Mouse (Mus musculus) small intestine, adult 2 months (tissue): ENCODE measurements around the gene Rnf135. TPM values are rescaled to one million over a fixed set of nuclear protein-coding genes. Genes with fewer than 3 reads are reported as not detected.
"Not testable (repeated sequence)": the region's sequence is repeated elsewhere in the genome, so short reads cannot be mapped to it uniquely, and the experiment has no call there.

ENCODE experiments used
- H3K27ac ChIP-seq: fragments of 200-500 bp; 2 replicates; pipeline ENCODE4 v1.5.1; 2012; ENCODE audit warnings: low read depth, low read length, control low read depth, inconsistent platforms; ENCODE audit not compliant: insufficient read depth
- H3K27me3 ChIP-seq: fragments of 200-500 bp; 2 replicates; pipeline ENCODE4 v1.6.1; 2012; ENCODE audit warnings: mild to moderate bottlenecking, moderate library complexity, low read length, inconsistent platforms; ENCODE audit not compliant: control insufficient read depth, insufficient read depth
- H3K36me3 ChIP-seq: fragments of 200-500 bp; 2 replicates; pipeline ENCODE4 v1.6.1; 2012; ENCODE audit warnings: mild to moderate bottlenecking, low read length, control low read depth, inconsistent platforms; ENCODE audit not compliant: control insufficient read depth, insufficient read depth
- H3K4me1 ChIP-seq: fragments of 200-500 bp; 2 replicates; pipeline ENCODE4 v1.6.1; 2012; ENCODE audit warnings: low read length, inconsistent platforms, mixed read lengths; ENCODE audit not compliant: control insufficient read depth, insufficient read depth, insufficient read length
- H3K4me3 ChIP-seq: fragments of 200-500 bp; 2 replicates; pipeline ENCODE4 v1.5.1; 2012; ENCODE audit warnings: low read depth, mild to moderate bottlenecking, control low read depth, inconsistent platforms, low read length, moderate library complexity
- CTCF ChIP-seq: fragments of 200-500 bp; IDR thresholded peaks from 2 replicates; pipeline ENCODE4 v1.5.1; 2012; ENCODE audit warnings: low read depth, mild to moderate bottlenecking, control low read depth, inconsistent platforms, low read length, moderate library complexity, mixed read lengths; ENCODE audit not compliant: insufficient replicate concordance, insufficient read length; ENCODE audit errors: extremely low read depth
- POLR2A ChIP-seq: fragments of 200-500 bp; IDR thresholded peaks from 2 replicates; pipeline ENCODE4 v1.6.1; 2012; ENCODE audit warnings: low read depth, mild to moderate bottlenecking, control low read depth, inconsistent platforms, low read length, moderate library complexity
- WGBS: fragments of 180-500 bp; shearing (Covaris S2); methylation state at CpG from one replicate; pipeline ENCODE4 v1.1.7; 2018; 5-methylcytosine and 5-hydroxymethylcytosine counted together
- polyA plus RNA-seq: library from polyadenylated mRNA; depleted of rRNA; stranded (reverse); fragments of >200 nt; gene quantifications from 2 replicates; pipeline ENCODE4 v1.2.3, GENCODE M21; 2012; rRNA removed

Gene Rnf135
- polyA plus RNA-seq, 1 experiment: 5.9 TPM

GRCm38 (mm10) chr11:80218657-80219293, 35.1 kb downstream of the Rnf135 start:
- H3K36me3 ChIP-seq: peaks cover 16% of the 10 kb centered on the region
- no peaks in the 10 kb centered on the region for H3K27me3 ChIP-seq
- WGBS: 83% methylated on average over 11 of the region's 11 CpGs
- H3K27ac ChIP-seq: no peak overlapping the region
- H3K4me3 ChIP-seq: no peak overlapping the region
- no peak for TF ChIP-seq CTCF
- no peak for TF ChIP-seq POLR2A
- H3K4me1 ChIP-seq: no peaks in the 10 kb centered on the region

GRCm38 (mm10) chr11:80230066-80230465, 46.4 kb downstream of the Rnf135 start:
- H3K27me3 ChIP-seq, H3K27ac ChIP-seq, H3K4me3 ChIP-seq, H3K4me1 ChIP-seq: not testable (repeated sequence)
- 81% methylated on average over 5 of the region's 5 CpGs for WGBS
- H3K36me3 ChIP-seq: peaks cover 35% of the 10 kb centered on the region

GRCm38 (mm10) chr11:80237278-80237677, 53.6 kb downstream of the Rnf135 start:
- no peaks in the 10 kb centered on the region for H3K4me1 ChIP-seq
- TF ChIP-seq POLR2A (no peak), CTCF (no peak)
- peaks cover 39% of the 10 kb centered on the region for H3K36me3 ChIP-seq
- H3K27me3 ChIP-seq: no peaks in the 10 kb centered on the region
- no peak overlapping the region for H3K27ac ChIP-seq
- 69% methylated on average over 3 of the region's 3 CpGs for WGBS
- H3K4me3 ChIP-seq: no peak overlapping the region

- no peak overlapping the region for H3K27ac ChIP-seq
- TF ChIP-seq CTCF: no peak
- no peak for TF ChIP-seq POLR2A
- H3K4me3 ChIP-seq: no peak overlapping the region
- no peaks in the 10 kb centered on the region for H3K4me1 ChIP-seq
- no peaks in the 10 kb centered on the region for H3K27me3 ChIP-seq
- H3K36me3 ChIP-seq: peaks cover 44% of the 10 kb centered on the region
- 93% methylated on average over 4 of the region's 4 CpGs for WGBS
These were observed 54.7 kb downstream of the Rnf135 start for GRCm38 (mm10) chr11:80238306-80238705.

GRCm38 (mm10) chr11:80247026-80247425, 63.4 kb downstream of the Rnf135 start:
- H3K4me1 ChIP-seq: no peaks in the 10 kb centered on the region
- H3K4me3 ChIP-seq: no peak overlapping the region
- H3K27me3 ChIP-seq: no peaks in the 10 kb centered on the region
- TF ChIP-seq CTCF (no peak), POLR2A (no peak)
- H3K27ac ChIP-seq: no peak overlapping the region
- peaks cover 63% of the 10 kb centered on the region for H3K36me3 ChIP-seq

- 91% methylated on average over 3 of the region's 3 CpGs for WGBS
- no peaks in the 10 kb centered on the region for H3K27me3 ChIP-seq
- H3K27ac ChIP-seq: no peak overlapping the region
- no peaks in the 10 kb centered on the region for H3K4me1 ChIP-seq
- TF ChIP-seq CTCF (no peak), POLR2A (no peak)
- H3K4me3 ChIP-seq: no peak overlapping the region
- peaks cover 59% of the 10 kb centered on the region for H3K36me3 ChIP-seq
These were observed 64.9 kb downstream of the Rnf135 start for GRCm38 (mm10) chr11:80248531-80248930.

Other genes with a start within 250 kb of the Rnf135 start
- gene Utp6, start 221.5 kb upstream of the Rnf135 start, polyA plus RNA-seq: 0.52 and 0.96 TPM in 2 replicates
- gene Suz12, start 190.7 kb upstream of the Rnf135 start, polyA plus RNA-seq: 0.93 and 2.0 TPM in 2 replicates
- gene Crlf3, start 102.9 kb upstream of the Rnf135 start, polyA plus RNA-seq: 3.7 and 9.4 TPM in 2 replicates
- gene Atad5, start 94.5 kb upstream of the Rnf135 start, polyA plus RNA-seq: 0.10 and 0.18 TPM in 2 replicates
- gene Tefm, start 41.7 kb upstream of the Rnf135 start, polyA plus RNA-seq: 0.60 and 1.1 TPM in 2 replicates
- gene Adap2, start 29.7 kb upstream of the Rnf135 start, polyA plus RNA-seq: 17.3 and 23.2 TPM in 2 replicates
- gene Rhot1, start 25.2 kb downstream of the Rnf135 start, polyA plus RNA-seq: 1.8 and 3.0 TPM in 2 replicates
- 1.1 and 1.5 TPM in 2 replicates for gene Rhbdl3, start 117.1 kb downstream of the Rnf135 start, polyA plus RNA-seq
- gene 5730455P16Rik, start 194.2 kb downstream of the Rnf135 start, polyA plus RNA-seq: 0.90 and 1.6 TPM in 2 replicates
- 28.6 and 54.4 TPM in 2 replicates for gene Zfp207, start 199.4 kb downstream of the Rnf135 start, polyA plus RNA-seq
- gene Psmd11, start 244.8 kb downstream of the Rnf135 start, polyA plus RNA-seq: 13.1 and 24.9 TPM in 2 replicates